ENCODE assay signal across 16 mouse cellular contexts in genomic region chr16:21496799-21497198, GRCm38 (mm10).
"Had no signal": no experiment of that assay in that cellular context is flagged by ENCODE, and none has a peak within 500 bp of the region (broad histone marks: within the 10 kb centered on the region; RNA-seq: fewer than 3 reads in every experiment).

No protein-coding gene starts in this region.

- H3K27ac ChIP-seq: kidney, postnatal 0 days; limb, embryonic 15.5 days; midbrain, embryonic 10.5 days; neural tube, embryonic 15.5 days had no signal

- H3K9me3 ChIP-seq: limb, embryonic 15.5 days; midbrain, embryonic 10.5 days; neural tube, embryonic 15.5 days had no signal

- DNase-seq: kidney, adult 9 months; kidney, postnatal 36 days; layer of hippocampus, adult 9-11 months; layer of hippocampus, postnatal 36 days; lung, embryonic 14.5 days; lung, postnatal 10 days; lung, postnatal 4 days; midbrain, embryonic 14.5 days; right cerebral cortex, adult 18-20 months; right cerebral cortex, postnatal 25 days; thymus, postnatal 36 days had no signal

- H3K4me2 ChIP-seq: limb, embryonic 15.5 days; lung, embryonic 14.5 days; neural tube, embryonic 15.5 days had no signal

- H3K4me3 ChIP-seq: limb, embryonic 15.5 days; midbrain, embryonic 10.5 days; myocyte; neural tube, embryonic 15.5 days had no signal

- H3K27me3 ChIP-seq: limb, embryonic 15.5 days; neural tube, embryonic 15.5 days had no signal

- H3K36me3 ChIP-seq: limb, embryonic 15.5 days had no signal

- H3K9ac ChIP-seq: limb, embryonic 15.5 days; lung, embryonic 14.5 days; neural tube, embryonic 15.5 days had no signal
